Mouse (Mus musculus) stomach, postnatal 0 days (tissue): ENCODE measurements around the gene Llgl2. TPM values are rescaled to one million over a fixed set of nuclear protein-coding genes. Genes with fewer than 3 reads are reported as not detected.

ENCODE experiments used
- ATAC-seq: fragments of 200-750 bp; cut with Nextera tagmentation; 2 replicates; pipeline ENCODE4 v1.8.0; 2017; ENCODE audit not compliant: low FRiP score, low TSS enrichment
- DNase-seq: peaks from one replicate; pipeline ENCODE4 v3.0.0-alpha.2; 2016; ENCODE audit warnings: low spot score
- H3K27ac ChIP-seq: fragments of 300-500 bp; sonication (generic); replicated peaks from 2 replicates; pipeline ENCODE4 v1.5.1; 2014; ENCODE audit warnings: mild to moderate bottlenecking, control low read depth
- H3K27me3 ChIP-seq: fragments of 300-500 bp; sonication (generic); 2 replicates; pipeline ENCODE4 v1.6.1; 2014; ENCODE audit warnings: low read length; ENCODE audit not compliant: control insufficient read depth, insufficient read depth
- H3K36me3 ChIP-seq: fragments of 300-500 bp; sonication (generic); 2 replicates; pipeline ENCODE4 v1.6.1; 2014; ENCODE audit warnings: low read length, mixed read lengths; ENCODE audit not compliant: control insufficient read depth, insufficient read depth
- H3K4me1 ChIP-seq: fragments of 300-500 bp; sonication (generic); replicated peaks from 2 replicates; pipeline ENCODE4 v1.6.1; 2014; ENCODE audit warnings: antibody characterized with exemption; ENCODE audit not compliant: control insufficient read depth, insufficient read depth
- H3K4me2 ChIP-seq: fragments of 300-500 bp; sonication (generic); replicated peaks from 2 replicates; pipeline ENCODE4 v1.6.1; 2014; ENCODE audit warnings: low read depth, mild to moderate bottlenecking, control low read depth, moderate library complexity
- H3K4me3 ChIP-seq: fragments of 300-500 bp; sonication (generic); 2 replicates; pipeline ENCODE4 v1.5.1; 2014; ENCODE audit warnings: low read depth, low read length, control low read depth
- H3K9ac ChIP-seq: fragments of 300-500 bp; sonication (generic); 2 replicates; pipeline ENCODE4 v1.6.1; 2014; ENCODE audit warnings: mild to moderate bottlenecking, low read length, control low read depth, mixed read lengths
- H3K9me3 ChIP-seq: fragments of 300-500 bp; sonication (generic); 2 replicates; pipeline ENCODE4 v1.6.1; 2016; ENCODE audit warnings: low read length; ENCODE audit not compliant: control insufficient read depth
- CTCF ChIP-seq: IDR thresholded peaks from 2 replicates; pipeline ENCODE4 v1.5.1; 2016; ENCODE audit warnings: antibody characterized with exemption, low read depth, mild to moderate bottlenecking, moderate library complexity
- EP300 ChIP-seq: optimal IDR thresholded peaks from 2 replicates; pipeline ENCODE3; 2016; ENCODE audit warnings: antibody characterized with exemption
- WGBS: fragments of 180-500 bp; shearing (Covaris S2); extraction: QIAGEN DNeasy Blood & Tissue Kit; methylation state at CpG from one replicate; pipeline ENCODE4 v1.1.7; 2014; 5-methylcytosine and 5-hydroxymethylcytosine counted together
- polyA plus RNA-seq: library from polyadenylated mRNA; unstranded; fragments of >200 nt; fragmentation: Nextera tagmentation; extraction: Ambion mirVana; gene quantifications from 2 replicates; pipeline ENCODE4 v1.2.1, GENCODE M21; 2015

Llgl2 gene
- polyA plus RNA-seq, 1 experiment from 2014 or later, result 58.4 TPM

- peak overlapping the region; percentile 35; the same call in 1 of the 2 replicates for H3K9ac ChIP-seq
- H3K9me3 ChIP-seq, result no peaks in the 10 kb centered on the region
- H3K4me1 ChIP-seq, result peaks cover 10% of the 10 kb centered on the region
- H3K27me3 ChIP-seq, result no peaks in the 10 kb centered on the region
- ATAC-seq, result no peak
- TF ChIP-seq EP300 (no peak), CTCF (no peak)
- DNase-seq, result no peak
- H3K4me2 ChIP-seq, result no peak overlapping the region
- no peaks in the 10 kb centered on the region for H3K36me3 ChIP-seq
- peak overlapping the region; percentile 86 for H3K27ac ChIP-seq
- 45% methylated on average over 11 of the region's 11 CpGs for WGBS
- H3K4me3 ChIP-seq, result no peak overlapping the region
Observed at GRCm38 (mm10) chr11:115836656-115837395, 13.0 kb downstream of the Llgl2 start.

- H3K4me1 ChIP-seq, result peaks cover 8% of the 10 kb centered on the region
- no peaks in the 10 kb centered on the region for H3K36me3 ChIP-seq
- ATAC-seq, result no peak
- H3K4me2 ChIP-seq, result no peak overlapping the region
- TF ChIP-seq CTCF (no peak), EP300 (no peak)
- H3K4me3 ChIP-seq, result no peak overlapping the region
- 83% methylated on average over 22 of the region's 22 CpGs for WGBS
- no peaks in the 10 kb centered on the region for H3K27me3 ChIP-seq
- peak overlapping the region; percentile 86 for H3K27ac ChIP-seq
- H3K9ac ChIP-seq, result no peak overlapping the region
- no peaks in the 10 kb centered on the region for H3K9me3 ChIP-seq
- DNase-seq, result no peak
Observed at GRCm38 (mm10) chr11:115837606-115838345, 13.9 kb downstream of the Llgl2 start.

- WGBS, result 36% methylated on average over 4 of the region's 4 CpGs
- Histone ChIP-seq H3K27me3 (no peaks in the 10 kb centered on the region), H3K27ac (peak overlapping the region; percentile 86), H3K36me3 (no peaks in the 10 kb centered on the region), H3K4me3 (no peak overlapping the region), H3K4me2 (0 out of 2 replicates have a peak overlapping the region, but pooled peaks have one; percentile 6), H3K4me1 (peaks cover 2% of the 10 kb centered on the region; the same call in 1 of the 2 replicates), H3K9me3 (no peaks in the 10 kb centered on the region), H3K9ac (no peak overlapping the region)
- TF ChIP-seq EP300, result no peak
- no peak for TF ChIP-seq CTCF
- peak; percentile 86 for DNase-seq
- ATAC-seq, result peak; percentile 50
Observed at GRCm38 (mm10) chr11:115838895-115839311, 15.1 kb downstream of the Llgl2 start.

GRCm38 (mm10) chr11:115839732-115840131 lies 15.9 kb downstream of the Llgl2 start:
- ATAC-seq, result no peak
- Histone ChIP-seq H3K9ac (no peak overlapping the region), H3K4me1 (peaks cover 2% of the 10 kb centered on the region; the same call in 1 of the 2 replicates)

GRCm38 (mm10) chr11:115841044-115841443 lies 17.2 kb downstream of the Llgl2 start:
- TF ChIP-seq EP300 (no peak), CTCF (peak; percentile 56)
- Histone ChIP-seq H3K27ac (no peak overlapping the region), H3K4me3 (no peak overlapping the region), H3K27me3 (no peaks in the 10 kb centered on the region), H3K9ac (no peak overlapping the region), H3K4me2 (no peak overlapping the region), H3K36me3 (no peaks in the 10 kb centered on the region; the same call in 1 of the 2 replicates), H3K4me1 (peaks cover 2% of the 10 kb centered on the region; the same call in 1 of the 2 replicates), H3K9me3 (no peaks in the 10 kb centered on the region)
- WGBS, result 90% methylated on average over 6 of the region's 6 CpGs
- ATAC-seq (no peak), DNase-seq (no peak)

More at GRCm38 (mm10) chr11:115839732-115840131, 15.9 kb downstream of the Llgl2 start:
- H3K4me2 ChIP-seq, result 0 out of 2 replicates have a peak overlapping the region, but pooled peaks have one; percentile 11
- peak overlapping the region; percentile 86 for H3K27ac ChIP-seq
- H3K27me3 ChIP-seq, result no peaks in the 10 kb centered on the region
- H3K9me3 ChIP-seq, result no peaks in the 10 kb centered on the region
- TF ChIP-seq EP300, result no peak
- TF ChIP-seq CTCF, result no peak
- no peaks in the 10 kb centered on the region for H3K36me3 ChIP-seq
- 56% methylated on average over 3 of the region's 3 CpGs for WGBS
- DNase-seq, result peak; percentile 57
- H3K4me3 ChIP-seq, result no peak overlapping the region
